Mouse (Mus musculus) limb, embryonic 10.5 days (tissue): ENCODE data around the gene Olfr1513. TPM values are rescaled to one million over a fixed set of nuclear protein-coding genes. Genes with fewer than 3 reads are reported as not detected.

Experiments used
- polyA plus RNA-seq: library from polyadenylated mRNA; unstranded; fragments of >200 nt; fragmentation: Nextera tagmentation; extraction: Ambion mirVana; gene quantifications from 2 replicates; pipeline ENCODE4 v1.2.1, GENCODE M21; 2016

Gene Olfr1513
- polyA plus RNA-seq, 1 experiment from 2014 or later, result not detected

Other genes starting within 250 kb of the Olfr1513 start
- gene Rpgrip1, start 245.7 kb downstream of the Olfr1513 start, polyA plus RNA-seq, result 116 and 121 TPM in 2 replicates
- gene Supt16, start 159.0 kb downstream of the Olfr1513 start, polyA plus RNA-seq, result 78.5 and 84.5 TPM in 2 replicates
- 43.9 and 49.6 TPM in 2 replicates for gene Chd8, start 98.6 kb downstream of the Olfr1513 start, polyA plus RNA-seq
- gene Tox4, start 77.3 kb downstream of the Olfr1513 start, polyA plus RNA-seq, result 49.3 and 56.6 TPM in 2 replicates
- gene Rab2b, start 76.9 kb downstream of the Olfr1513 start, polyA plus RNA-seq, result 20.8 and 21.8 TPM in 2 replicates
- 58.6 and 64.5 TPM in 2 replicates for gene Mettl3, start 51.3 kb downstream of the Olfr1513 start, polyA plus RNA-seq
- gene Sall2, start 27.6 kb downstream of the Olfr1513 start, polyA plus RNA-seq, result 30.8 and 36.1 TPM in 2 replicates
- not detected in 2 replicates for gene Olfr1512, start 22.8 kb upstream of the Olfr1513 start, polyA plus RNA-seq
- gene Olfr1511, start 41.0 kb upstream of the Olfr1513 start, polyA plus RNA-seq, result not detected in 2 replicates
- gene Olfr1510, start 58.0 kb upstream of the Olfr1513 start, polyA plus RNA-seq, result not detected in 2 replicates
- not detected in 2 replicates for gene Olfr1509, start 86.6 kb upstream of the Olfr1513 start, polyA plus RNA-seq
- not detected in 2 replicates for gene Olfr1508, start 111.1 kb upstream of the Olfr1513 start, polyA plus RNA-seq
- gene Olfr1507, start 139.3 kb upstream of the Olfr1513 start, polyA plus RNA-seq, result not detected in 2 replicates